Mouse (Mus musculus): ENCODE data around the gene Prss54. TPM values are rescaled to one million over a fixed set of nuclear protein-coding genes. Genes with fewer than 3 reads are reported as not detected.
"Not testable (repeated sequence)": the region's sequence is repeated elsewhere in the genome, so short reads cannot be mapped to it uniquely, and the experiment has no call there.

Gene Prss54
- not detected in 2 replicates for polyA plus RNA-seq (2016; fragmentation: Nextera tagmentation; extraction: Ambion mirVana)

- H3K27me3 ChIP-seq (ENCODE audit: low read depth, poor library complexity, severe bottlenecking): no peaks in the 10 kb centered on the region
- 89% methylated on average over 10 of the region's 10 CpGs for WGBS
- H3K4me3 ChIP-seq: no peak within 1 kb of the TSS
- H3K36me3 ChIP-seq: no peaks in the 10 kb centered on the region
- H3K4me1 ChIP-seq: no peaks in the 10 kb centered on the region
- no peak for DNase-seq (ENCODE audit: low spot score)
- H3K27ac ChIP-seq (replicated peaks): 0 out of 2 replicates have a peak within 1 kb of the TSS, but pooled peaks have one; percentile 15
- no peaks in the 10 kb centered on the region for H3K9me3 ChIP-seq (replicated peaks)
These were observed at the start of gene Prss54 for GRCm38 (mm10) chr8:95576240-95576639. Gene Prss54, minus strand, starts transcription at chr8:95576340.

GRCm38 (mm10) chr8:95624833-95625232 lies 48.7 kb upstream of the Prss54 start:
- Histone ChIP-seq H3K4me1 (no peaks in the 10 kb centered on the region), H3K9me3 (replicated peaks) (no peaks in the 10 kb centered on the region), H3K36me3 (no peaks in the 10 kb centered on the region), H3K4me3 (no peak overlapping the region), H3K27me3 (ENCODE audit: low read depth, poor library complexity, severe bottlenecking) (peaks cover 10% of the 10 kb centered on the region; the same call in 1 of the 2 replicates), H3K27ac (replicated peaks) (no peak overlapping the region)
- WGBS: 89% methylated on average over 2 of the region's 2 CpGs
- no peak for DNase-seq (ENCODE audit: low spot score)

- Histone ChIP-seq H3K4me3 (no peak overlapping the region), H3K9me3 (replicated peaks) (no peaks in the 10 kb centered on the region), H3K4me1 (no peaks in the 10 kb centered on the region), H3K27me3 (ENCODE audit: low read depth, poor library complexity, severe bottlenecking) (no peaks in the 10 kb centered on the region), H3K36me3 (no peaks in the 10 kb centered on the region), H3K27ac (replicated peaks) (no peak overlapping the region)
- WGBS: 88% methylated on average over 2 of the region's 2 CpGs
- DNase-seq (ENCODE audit: low spot score): no peak
These were observed 43.9 kb upstream of the Prss54 start for GRCm38 (mm10) chr8:95620046-95620445.

- Histone ChIP-seq H3K27ac (replicated peaks) (no peak overlapping the region), H3K4me1 (peaks cover 8% of the 10 kb centered on the region), H3K36me3 (no peaks in the 10 kb centered on the region), H3K27me3 (ENCODE audit: low read depth, poor library complexity, severe bottlenecking) (no peaks in the 10 kb centered on the region), H3K4me3 (no peak overlapping the region), H3K9me3 (replicated peaks) (no peaks in the 10 kb centered on the region)
- 90% methylated on average over 7 of the region's 7 CpGs for WGBS
- DNase-seq (ENCODE audit: low spot score): no peak
These were observed 40.2 kb upstream of the Prss54 start for GRCm38 (mm10) chr8:95616383-95616782.

- Histone ChIP-seq H3K9me3 (replicated peaks) (no peaks in the 10 kb centered on the region), H3K4me1 (peaks cover 8% of the 10 kb centered on the region), H3K4me3 (no peak overlapping the region), H3K36me3 (no peaks in the 10 kb centered on the region), H3K27me3 (ENCODE audit: low read depth, poor library complexity, severe bottlenecking) (no peaks in the 10 kb centered on the region), H3K27ac (replicated peaks) (no peak overlapping the region)
- WGBS: 63% methylated on average over 5 of the region's 5 CpGs
- DNase-seq (ENCODE audit: low spot score): no peak
These were observed 35.6 kb upstream of the Prss54 start for GRCm38 (mm10) chr8:95611769-95612168.

- no peak for DNase-seq (ENCODE audit: low spot score)
- H3K4me1 ChIP-seq: peaks cover 8% of the 10 kb centered on the region
- no peaks in the 10 kb centered on the region for H3K9me3 ChIP-seq (replicated peaks)
- no peak overlapping the region for H3K4me3 ChIP-seq
- 91% methylated on average over 14 of the region's 14 CpGs for WGBS
- H3K36me3 ChIP-seq: no peaks in the 10 kb centered on the region
- no peaks in the 10 kb centered on the region for H3K27me3 ChIP-seq (ENCODE audit: low read depth, poor library complexity, severe bottlenecking)
- no peak overlapping the region for H3K27ac ChIP-seq (replicated peaks)
These were observed 34.6 kb upstream of the Prss54 start for GRCm38 (mm10) chr8:95610749-95611148.

- Histone ChIP-seq H3K36me3 (no peaks in the 10 kb centered on the region), H3K27me3 (ENCODE audit: low read depth, poor library complexity, severe bottlenecking) (no peaks in the 10 kb centered on the region), H3K4me3 (no peak overlapping the region), H3K9me3 (replicated peaks) (no peaks in the 10 kb centered on the region), H3K27ac (replicated peaks) (no peak overlapping the region), H3K4me1 (peaks cover 8% of the 10 kb centered on the region)
- whole genome bisulfite sequencing: 90% methylated on average over 5 of the region's 5 CpGs
- no peak for DNase-seq (ENCODE audit: low spot score)
These were observed 33.3 kb upstream of the Prss54 start for GRCm38 (mm10) chr8:95609406-95609805.

- no peaks in the 10 kb centered on the region for H3K9me3 ChIP-seq (replicated peaks)
- no peak overlapping the region for H3K27ac ChIP-seq (replicated peaks)
- H3K4me1 ChIP-seq: peaks cover 4% of the 10 kb centered on the region
- DNase-seq (ENCODE audit: low spot score): no peak
- no peak overlapping the region for H3K4me3 ChIP-seq
- no peaks in the 10 kb centered on the region for H3K36me3 ChIP-seq
- WGBS: 69% methylated on average over 9 of the region's 9 CpGs
- H3K27me3 ChIP-seq (ENCODE audit: low read depth, poor library complexity, severe bottlenecking): no peaks in the 10 kb centered on the region
These were observed 31.1 kb upstream of the Prss54 start for GRCm38 (mm10) chr8:95607210-95607609.

GRCm38 (mm10) chr8:95606509-95606908 lies 30.4 kb upstream of the Prss54 start:
- not testable (repeated sequence) for H3K9me3 ChIP-seq (replicated peaks); H3K4me3 ChIP-seq; H3K36me3 ChIP-seq; H3K27ac ChIP-seq (replicated peaks); DNase-seq (ENCODE audit: low spot score); H3K27me3 ChIP-seq (ENCODE audit: low read depth, poor library complexity, severe bottlenecking); H3K4me1 ChIP-seq
- WGBS: 28% methylated on average over 4 of the region's 5 CpGs

GRCm38 (mm10) chr8:95602168-95602567 lies 26.0 kb upstream of the Prss54 start:
- no peak for DNase-seq (ENCODE audit: low spot score)
- Histone ChIP-seq H3K4me1 (no peaks in the 10 kb centered on the region), H3K36me3 (no peaks in the 10 kb centered on the region), H3K4me3 (no peak overlapping the region), H3K27me3 (ENCODE audit: low read depth, poor library complexity, severe bottlenecking) (no peaks in the 10 kb centered on the region), H3K27ac (replicated peaks) (no peak overlapping the region), H3K9me3 (replicated peaks) (no peaks in the 10 kb centered on the region)
- 77% methylated on average over 2 of the region's 2 CpGs for WGBS

GRCm38 (mm10) chr8:95601306-95601705 lies 25.2 kb upstream of the Prss54 start:
- Histone ChIP-seq H3K4me3 (no peak overlapping the region), H3K9me3 (replicated peaks) (no peaks in the 10 kb centered on the region), H3K27me3 (ENCODE audit: low read depth, poor library complexity, severe bottlenecking) (no peaks in the 10 kb centered on the region), H3K4me1 (no peaks in the 10 kb centered on the region), H3K36me3 (no peaks in the 10 kb centered on the region), H3K27ac (replicated peaks) (no peak overlapping the region)
- DNase-seq (ENCODE audit: low spot score): no peak
- WGBS: 87% methylated on average over 15 of the region's 15 CpGs

- WGBS: 12% methylated on average over 11 of the region's 11 CpGs
These were observed 23.7 kb upstream of the Prss54 start for GRCm38 (mm10) chr8:95599861-95600260.

GRCm38 (mm10) chr8:95596841-95597241 lies 20.7 kb upstream of the Prss54 start:
- Histone ChIP-seq H3K27ac (replicated peaks) (no peak overlapping the region), H3K4me1 (peaks cover 8% of the 10 kb centered on the region), H3K9me3 (replicated peaks) (no peaks in the 10 kb centered on the region), H3K27me3 (ENCODE audit: low read depth, poor library complexity, severe bottlenecking) (no peaks in the 10 kb centered on the region), H3K4me3 (no peak overlapping the region), H3K36me3 (no peaks in the 10 kb centered on the region)
- WGBS: 79% methylated on average over 4 of the region's 4 CpGs
- DNase-seq (ENCODE audit: low spot score): no peak

More at GRCm38 (mm10) chr8:95599861-95600260, 23.7 kb upstream of the Prss54 start:
- H3K36me3 ChIP-seq: no peaks in the 10 kb centered on the region
- H3K27me3 ChIP-seq (ENCODE audit: low read depth, poor library complexity, severe bottlenecking): no peaks in the 10 kb centered on the region
- H3K27ac ChIP-seq (replicated peaks): no peak overlapping the region
- peak; percentile 78 for DNase-seq (ENCODE audit: low spot score)
- H3K4me1 ChIP-seq: peaks cover 4% of the 10 kb centered on the region
- no peak overlapping the region for H3K4me3 ChIP-seq
- H3K9me3 ChIP-seq (replicated peaks): no peaks in the 10 kb centered on the region

- no peak overlapping the region for H3K4me3 ChIP-seq
- no peaks in the 10 kb centered on the region for H3K36me3 ChIP-seq
- H3K27ac ChIP-seq (replicated peaks): no peak overlapping the region
- WGBS: 91% methylated on average over 14 of the region's 14 CpGs
- no peaks in the 10 kb centered on the region for H3K27me3 ChIP-seq (ENCODE audit: low read depth, poor library complexity, severe bottlenecking)
- peaks cover 8% of the 10 kb centered on the region for H3K4me1 ChIP-seq
- no peak for DNase-seq (ENCODE audit: low spot score)
- H3K9me3 ChIP-seq (replicated peaks): no peaks in the 10 kb centered on the region
These were observed 19.0 kb upstream of the Prss54 start for GRCm38 (mm10) chr8:95595131-95595530.

Measured in midbrain, embryonic 10.5 days (tissue).